Comparison of ENCODE assay signal across 18 mouse cellular contexts in genomic region chr16:15086556-15086955, GRCm38 (mm10).
DNase-seq lines count a peak whose midpoint lies in the region; ATAC-seq and TF ChIP-seq lines count a peak whose summit lies in the region.
"Had no signal": no experiment of that assay in that cellular context is flagged by ENCODE, and none has a peak within 500 bp of the region (broad histone marks: within the 10 kb centered on the region; RNA-seq: fewer than 3 reads in every experiment).

No protein-coding gene starts in this region.

- DNase-seq in heart, adult 18-20 months: peak; percentile 6 to 14
- DNase-seq in heart, postnatal 4 days: no peak
- DNase-seq in lung, postnatal 0 days (ENCODE audit: low spot score): peak; percentile 18
- DNase-seq in lung, postnatal 14 days: no peak
- peak; percentile 13 to 23 for DNase-seq in gastrocnemius, adult 8-10 months (ENCODE audit: low spot score in 2 of 2)
- DNase-seq in yolk sac, embryonic 10.5 days (ENCODE audit: low spot score): peak; percentile 9
- DNase-seq in midbrain, postnatal 0 days (ENCODE audit: low spot score): no peak
- DNase-seq in adrenal gland, adult 2 months: no peak
- DNase-seq: cerebellum, adult 2 months; kidney, postnatal 25 days; lung, adult 18-20 months; right cerebral cortex, adult 18-20 months; thymus, postnatal 4 days had no signal

- H3K27ac ChIP-seq in lung, postnatal 0 days (ENCODE audit: low read length): no peak overlapping the region
- no peak overlapping the region for H3K27ac ChIP-seq in midbrain, postnatal 0 days (ENCODE audit: low read depth, low read length)
- H3K27ac ChIP-seq: hindbrain, embryonic 10.5 days; hindbrain, postnatal 0 days; midbrain, embryonic 12.5 days; neural tube, embryonic 13.5 days had no signal

- TF ChIP-seq EP300 in lung, postnatal 0 days (IDR thresholded peaks at IDR 0.05): no peak

- H3K4me2 ChIP-seq in lung, postnatal 0 days (replicated peaks; ENCODE audit: low read depth, low read length): no peak overlapping the region
- H3K4me2 ChIP-seq in midbrain, postnatal 0 days (ENCODE audit: low read depth, low read length, poor library complexity, severe bottlenecking): no peak overlapping the region
- H3K4me2 ChIP-seq: midbrain, embryonic 12.5 days; neural tube, embryonic 13.5 days had no signal

- no peak overlapping the region for H3K4me3 ChIP-seq in lung, postnatal 0 days (ENCODE audit: low read depth, low read length)
- no peak overlapping the region for H3K4me3 ChIP-seq in midbrain, postnatal 0 days (ENCODE audit: low read depth, low read length)
- H3K4me3 ChIP-seq: hindbrain, embryonic 10.5 days; midbrain, embryonic 12.5 days; neural tube, embryonic 13.5 days had no signal

- no peaks in the 10 kb centered on the region for H3K36me3 ChIP-seq in lung, postnatal 0 days (ENCODE audit: insufficient read depth, low read length)
- no peaks in the 10 kb centered on the region for H3K36me3 ChIP-seq in midbrain, postnatal 0 days (ENCODE audit: insufficient read depth, low read length)
- H3K36me3 ChIP-seq: hindbrain, embryonic 10.5 days; midbrain, embryonic 12.5 days; neural tube, embryonic 13.5 days had no signal

- H3K4me1 ChIP-seq in lung, postnatal 0 days (ENCODE audit: insufficient read depth, low read depth, low read length): peaks cover 2% of the 10 kb centered on the region; the same call in 1 of the 2 replicates
- no peaks in the 10 kb centered on the region for H3K4me1 ChIP-seq in midbrain, postnatal 0 days (ENCODE audit: insufficient read depth, low read length)

- TF ChIP-seq CTCF in lung, postnatal 0 days (IDR thresholded peaks at IDR 0.05): no peak
- TF ChIP-seq CTCF in midbrain, postnatal 0 days (IDR thresholded peaks at IDR 0.05): no peak

- H3K9ac ChIP-seq in lung, postnatal 0 days (replicated peaks; ENCODE audit: low read depth): no peak overlapping the region
- no peak overlapping the region for H3K9ac ChIP-seq in midbrain, postnatal 0 days (replicated peaks; ENCODE audit: low read length, poor library complexity, severe bottlenecking)
- H3K9ac ChIP-seq: midbrain, embryonic 12.5 days; neural tube, embryonic 13.5 days had no signal

- no peaks in the 10 kb centered on the region for H3K9me3 ChIP-seq in lung, postnatal 0 days (ENCODE audit: low read length)
- no peaks in the 10 kb centered on the region for H3K9me3 ChIP-seq in midbrain, postnatal 0 days (ENCODE audit: low read length)
- H3K9me3 ChIP-seq: hindbrain, embryonic 10.5 days; midbrain, embryonic 12.5 days; neural tube, embryonic 13.5 days had no signal

- no peak for ATAC-seq in lung, postnatal 0 days
- no peak for ATAC-seq in midbrain, postnatal 0 days (ENCODE audit: low FRiP score)
- ATAC-seq: hindbrain, postnatal 0 days; intestine, postnatal 0 days had no signal

- 69% methylated on average over 4 of the region's 4 CpGs for WGBS in lung, postnatal 0 days
- 94% methylated on average over 4 of the region's 4 CpGs for WGBS in midbrain, postnatal 0 days

- H3K27me3 ChIP-seq in lung, postnatal 0 days (replicated peaks; ENCODE audit: insufficient read depth, low read length): no peaks in the 10 kb centered on the region
- peaks cover 6% of the 10 kb centered on the region; the same call in 1 of the 2 replicates for H3K27me3 ChIP-seq in midbrain, postnatal 0 days (ENCODE audit: insufficient read depth, low read length)

Comparison
In these comparisons a context has a peak if more than half of its experiments do, and no peak if none do; other contexts are left out.
1. DNase-seq: peak in heart, adult 18-20 months (2 of 2), lung, postnatal 0 days (single experiment), gastrocnemius, adult 8-10 months (2 of 2) and yolk sac, embryonic 10.5 days (single experiment); none in heart, postnatal 4 days (single experiment), lung, postnatal 14 days (single experiment), midbrain, postnatal 0 days (single experiment) and adrenal gland, adult 2 months (single experiment).